Mouse (Mus musculus): ENCODE data around the gene Rbp7.
"Not testable (repeated sequence)": the region's sequence is repeated elsewhere in the genome, so short reads cannot be mapped to it uniquely, and the experiment has no call there.

Rbp7 gene

GRCm38 (mm10) chr4:149457163-149457562 is 2.4 kb upstream of the Rbp7 start:
- not testable (repeated sequence) for DNase-seq (ENCODE audit: low spot score)

GRCm38 (mm10) chr4:149454263-149454662 is 515 bp downstream of the Rbp7 start:
- no peak for DNase-seq (ENCODE audit: low spot score)

- DNase-seq (ENCODE audit: low spot score), result peak; percentile 19
Measured at GRCm38 (mm10) chr4:149453656-149454055, 1.1 kb downstream of the Rbp7 start.

GRCm38 (mm10) chr4:149450636-149451035 is 4.1 kb downstream of the Rbp7 start:
- DNase-seq (ENCODE audit: low spot score), result no peak

- DNase-seq (ENCODE audit: low spot score), result no peak
Measured at GRCm38 (mm10) chr4:149446309-149446708, 8.5 kb downstream of the Rbp7 start.

- DNase-seq (ENCODE audit: low spot score), result peak; percentile 33
Measured at GRCm38 (mm10) chr4:149445868-149446267, 8.9 kb downstream of the Rbp7 start.

- DNase-seq (ENCODE audit: low spot score), result peak; percentile 86
Measured at GRCm38 (mm10) chr4:149444964-149445701, 9.6 kb downstream of the Rbp7 start.

GRCm38 (mm10) chr4:149444465-149444864 is 10.3 kb downstream of the Rbp7 start:
- DNase-seq (ENCODE audit: low spot score), result no peak

- DNase-seq (ENCODE audit: low spot score), result no peak
Measured at GRCm38 (mm10) chr4:149442436-149442835, 12.3 kb downstream of the Rbp7 start.

GRCm38 (mm10) chr4:149440576-149440975 is 14.2 kb downstream of the Rbp7 start:
- no peak for DNase-seq (ENCODE audit: low spot score)

- not testable (repeated sequence) for DNase-seq (ENCODE audit: low spot score)
Measured at GRCm38 (mm10) chr4:149431887-149432286, 22.9 kb downstream of the Rbp7 start.

- no peak for DNase-seq (ENCODE audit: low spot score)
Measured at GRCm38 (mm10) chr4:149429592-149429991, 25.2 kb downstream of the Rbp7 start.

GRCm38 (mm10) chr4:149426325-149427199 is 28.2 kb downstream of the Rbp7 start, which contains the start of gene Ube4b:
Gene Ube4b, minus strand, starts transcription at chr4:149426749.
- peak; percentile 93 for DNase-seq (ENCODE audit: low spot score)

- peak; percentile 22 for DNase-seq (ENCODE audit: low spot score)
Measured at GRCm38 (mm10) chr4:149425801-149426292, 28.9 kb downstream of the Rbp7 start.

- DNase-seq (ENCODE audit: low spot score), result no peak
Measured at GRCm38 (mm10) chr4:149424755-149425154, 30.0 kb downstream of the Rbp7 start.

GRCm38 (mm10) chr4:149417854-149418365 is 36.9 kb downstream of the Rbp7 start:
- no peak for DNase-seq (ENCODE audit: low spot score)

GRCm38 (mm10) chr4:149416986-149417385 is 37.8 kb downstream of the Rbp7 start:
- DNase-seq (ENCODE audit: low spot score), result no peak

- no peak for DNase-seq (ENCODE audit: low spot score)
Measured at GRCm38 (mm10) chr4:149416417-149416816, 38.4 kb downstream of the Rbp7 start.

- DNase-seq (ENCODE audit: low spot score), result no peak
Measured at GRCm38 (mm10) chr4:149415651-149416169, 39.1 kb downstream of the Rbp7 start.

- no peak for DNase-seq (ENCODE audit: low spot score)
Measured at GRCm38 (mm10) chr4:149414259-149414658, 40.5 kb downstream of the Rbp7 start.

GRCm38 (mm10) chr4:149409759-149410158 is 45.0 kb downstream of the Rbp7 start:
- no peak for DNase-seq (ENCODE audit: low spot score)

- DNase-seq (ENCODE audit: low spot score), result no peak
Measured at GRCm38 (mm10) chr4:149408331-149408730, 46.4 kb downstream of the Rbp7 start.

Measured in ovary, postnatal 14 days (tissue).